Mouse (Mus musculus): ENCODE results near the gene Npw. TPM values are rescaled to one million over a fixed set of nuclear protein-coding genes. Genes with fewer than 3 reads are reported as not detected.

Npw gene
- polyA plus RNA-seq, 1 experiment from 2014 or later = 0.80 TPM

- no peak for ATAC-seq (ENCODE audit: low FRiP score, low read depth)
- Histone ChIP-seq H3K9ac (peak overlapping the region; percentile 13; the same call in 1 of the 2 replicates), H3K27me3 (0 out of 2 replicates have a peak, but pooled peaks cover 3% of the 10 kb centered on the region), H3K4me1 (peaks cover 64% of the 10 kb centered on the region), H3K4me2 (replicated peaks) (peak overlapping the region; percentile 14; the same call in 1 of the 2 replicates), H3K27ac (no peak overlapping the region), H3K9me3 (no peaks in the 10 kb centered on the region), H3K4me3 (peak overlapping the region; percentile 1; the same call in 1 of the 2 replicates), H3K36me3 (peaks cover 46% of the 10 kb centered on the region)
- 85% methylated on average over 11 of the region's 11 CpGs for WGBS
Measured at GRCm38 (mm10) chr17:24647493-24647892, 10.8 kb downstream of the Npw start.

DNA sequence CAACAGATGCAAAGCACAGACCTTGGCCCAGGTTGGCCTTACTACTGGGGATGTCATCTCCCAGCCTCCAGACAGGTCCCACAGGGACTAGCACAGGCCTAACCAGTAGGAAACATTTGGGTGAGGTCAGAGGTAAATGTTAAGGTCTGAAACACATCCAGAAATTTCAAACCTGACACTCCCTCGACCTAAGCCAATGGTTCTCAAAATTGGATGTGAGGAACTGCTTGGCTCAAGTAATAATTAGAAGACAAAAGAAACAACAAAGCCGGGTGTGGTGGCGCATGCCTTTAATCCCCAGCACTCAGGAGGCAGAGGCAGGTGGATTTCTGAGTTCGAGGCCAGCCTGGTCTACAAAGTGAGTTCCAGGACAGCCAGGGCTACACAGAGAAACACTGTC lies 11.9 kb downstream of the Npw start:
- 82% methylated on average over 4 of the region's 4 CpGs for WGBS

GRCm38 (mm10) chr17:24645916-24646315 lies 12.3 kb downstream of the Npw start:
- Histone ChIP-seq H3K27ac (no peak overlapping the region), H3K4me1 (peaks cover 64% of the 10 kb centered on the region)

More for the DNA sequence above, 11.9 kb downstream of the Npw start:
- no peak overlapping the region for H3K9ac ChIP-seq
- H3K4me2 ChIP-seq (replicated peaks) = no peak overlapping the region
- no peak overlapping the region for H3K4me3 ChIP-seq
- 0 out of 2 replicates have a peak, but pooled peaks cover 3% of the 10 kb centered on the region for H3K27me3 ChIP-seq
- ATAC-seq (ENCODE audit: low FRiP score, low read depth) = no peak
- H3K27ac ChIP-seq = 0 out of 2 replicates have a peak overlapping the region, but pooled peaks have one; percentile 10
- H3K36me3 ChIP-seq = peaks cover 56% of the 10 kb centered on the region
- H3K9me3 ChIP-seq = no peaks in the 10 kb centered on the region
- peaks cover 64% of the 10 kb centered on the region for H3K4me1 ChIP-seq

DNA sequence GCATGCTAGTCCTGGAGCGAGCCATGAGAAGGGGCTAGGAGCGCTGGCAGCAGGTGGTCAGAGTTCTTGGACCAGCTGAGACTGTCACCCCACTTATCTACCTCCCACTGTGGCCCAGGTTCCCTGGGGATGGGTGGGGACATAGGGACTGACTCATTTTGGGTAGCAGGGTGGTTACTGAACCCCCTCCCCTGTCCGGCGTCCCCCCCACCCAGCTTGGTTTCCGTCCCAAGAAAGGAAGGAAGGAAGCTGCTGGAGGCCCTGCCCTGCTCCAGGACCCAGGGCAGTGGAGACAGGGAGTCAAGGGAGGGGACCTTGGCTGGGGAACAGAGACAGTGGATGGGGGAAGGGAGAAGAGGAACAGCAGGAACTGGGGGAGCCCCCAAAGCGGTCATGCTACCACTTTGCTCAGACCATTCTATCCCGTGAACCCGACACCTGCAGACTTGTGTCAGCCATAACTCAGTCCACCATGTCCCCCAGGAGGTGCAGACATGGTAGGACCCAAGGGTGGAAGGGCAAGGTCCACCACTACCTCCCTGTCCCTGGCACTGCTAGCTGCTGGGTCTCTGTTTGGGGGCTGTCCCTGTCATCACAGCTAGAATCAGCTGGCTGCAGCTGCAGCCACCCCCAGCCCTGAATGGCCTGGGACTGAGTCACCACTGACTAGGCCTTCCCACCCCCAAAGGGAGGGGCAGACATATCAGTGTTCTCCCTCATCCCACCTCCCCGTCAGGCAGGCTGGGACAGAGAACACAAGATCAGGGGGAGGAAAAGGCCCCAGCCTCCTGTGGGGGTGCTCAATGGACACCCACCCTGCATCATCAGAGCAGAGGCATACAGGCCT lies 13.2 kb downstream of the Npw start:
- Histone ChIP-seq H3K36me3 (peaks cover 67% of the 10 kb centered on the region), H3K4me1 (peaks cover 67% of the 10 kb centered on the region), H3K4me3 (no peak overlapping the region), H3K27me3 (no peaks in the 10 kb centered on the region), H3K27ac (peak overlapping the region; percentile 72; the same call in 1 of the 2 replicates), H3K4me2 (replicated peaks) (peak overlapping the region; percentile 16; the same call in 1 of the 2 replicates), H3K9ac (peak overlapping the region; percentile 59), H3K9me3 (no peaks in the 10 kb centered on the region)
- ATAC-seq (ENCODE audit: low FRiP score, low read depth) = no peak
- 80% methylated on average over 9 of the region's 9 CpGs for WGBS

More at GRCm38 (mm10) chr17:24645916-24646315, 12.3 kb downstream of the Npw start:
- Histone ChIP-seq H3K9ac (no peak overlapping the region), H3K4me2 (replicated peaks) (no peak overlapping the region), H3K4me3 (no peak overlapping the region), H3K27me3 (no peaks in the 10 kb centered on the region), H3K36me3 (peaks cover 58% of the 10 kb centered on the region), H3K9me3 (no peaks in the 10 kb centered on the region)
- no peak for ATAC-seq (ENCODE audit: low FRiP score, low read depth)
- 72% methylated on average over 3 of the region's 3 CpGs for WGBS

- Histone ChIP-seq H3K4me1 (peaks cover 71% of the 10 kb centered on the region), H3K27me3 (no peaks in the 10 kb centered on the region), H3K9ac (peak overlapping the region; percentile 59), H3K9me3 (no peaks in the 10 kb centered on the region), H3K4me3 (no peak overlapping the region), H3K4me2 (replicated peaks) (peak overlapping the region; percentile 16; the same call in 1 of the 2 replicates), H3K36me3 (peaks cover 67% of the 10 kb centered on the region), H3K27ac (peak overlapping the region; percentile 72)
- WGBS = 34% methylated on average over 7 of the region's 7 CpGs
- no peak for ATAC-seq (ENCODE audit: low FRiP score, low read depth)
Measured at GRCm38 (mm10) chr17:24644030-24644715, 14.1 kb downstream of the Npw start.

DNA sequence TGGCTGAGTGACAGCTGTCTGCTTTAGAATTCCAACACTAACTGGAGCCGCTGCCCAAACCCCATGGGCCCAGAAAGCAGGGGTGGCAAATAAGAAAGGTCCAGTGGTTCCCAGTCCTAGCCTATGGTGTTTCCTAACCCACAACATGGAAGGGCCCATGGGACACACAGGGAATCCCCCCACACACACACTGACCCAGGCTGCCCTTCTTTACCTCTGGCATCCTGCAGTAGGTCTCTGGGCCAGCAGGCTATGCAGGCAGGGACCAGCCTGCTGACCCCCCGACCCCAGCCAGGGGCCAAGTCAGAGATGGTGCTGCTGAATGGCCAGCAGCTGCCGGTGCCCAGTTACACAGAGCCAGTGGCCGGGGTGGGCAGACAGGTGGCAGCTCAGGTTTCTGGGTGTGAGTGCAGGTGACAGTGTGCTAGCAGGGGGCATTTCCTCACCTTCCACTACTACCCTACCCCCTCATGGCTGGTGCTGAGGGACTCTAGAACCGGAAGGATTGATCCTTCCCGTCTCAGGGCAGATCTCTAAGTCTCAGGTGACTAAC lies 15.4 kb downstream of the Npw start:
- Histone ChIP-seq H3K36me3 (peaks cover 74% of the 10 kb centered on the region), H3K9ac (0 out of 2 replicates have a peak overlapping the region, but pooled peaks have one; percentile 8), H3K9me3 (no peaks in the 10 kb centered on the region), H3K27me3 (no peaks in the 10 kb centered on the region), H3K4me1 (peaks cover 70% of the 10 kb centered on the region), H3K27ac (no peak overlapping the region), H3K4me2 (replicated peaks) (no peak overlapping the region), H3K4me3 (no peak overlapping the region)
- no peak for ATAC-seq (ENCODE audit: low FRiP score, low read depth)
- WGBS = 63% methylated on average over 6 of the region's 6 CpGs

DNA sequence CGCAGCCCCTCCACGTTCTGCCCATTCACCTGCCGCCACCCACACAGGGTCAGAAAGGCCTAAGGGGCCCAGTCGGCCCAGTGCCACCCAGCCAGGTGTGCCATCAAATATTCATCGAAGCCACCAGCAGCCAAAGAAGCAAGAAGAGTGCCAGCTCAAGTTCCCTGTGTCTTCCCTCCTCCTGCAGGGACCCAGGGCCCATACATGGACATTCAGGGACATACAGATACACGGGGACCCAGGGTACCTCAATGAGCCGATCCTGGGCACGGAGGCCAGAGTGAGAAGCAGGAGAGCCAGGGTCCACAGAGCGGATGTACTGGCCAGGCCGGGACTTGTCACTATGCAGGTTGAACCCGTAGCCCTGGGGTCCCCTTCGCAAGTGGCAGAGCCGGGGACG lies 16.3 kb downstream of the Npw start:
- H3K4me3 ChIP-seq = no peak overlapping the region
- 91% methylated on average over 14 of the region's 14 CpGs for WGBS
- ATAC-seq (ENCODE audit: low FRiP score, low read depth) = no peak
- H3K9ac ChIP-seq = no peak overlapping the region
- no peak overlapping the region for H3K4me2 ChIP-seq (replicated peaks)
- H3K27me3 ChIP-seq = no peaks in the 10 kb centered on the region
- peaks cover 62% of the 10 kb centered on the region for H3K4me1 ChIP-seq
- peaks cover 69% of the 10 kb centered on the region for H3K36me3 ChIP-seq
- H3K9me3 ChIP-seq = no peaks in the 10 kb centered on the region
- H3K27ac ChIP-seq = no peak overlapping the region

- Histone ChIP-seq H3K4me2 (replicated peaks) (no peak overlapping the region), H3K4me1 (peaks cover 56% of the 10 kb centered on the region), H3K27me3 (no peaks in the 10 kb centered on the region), H3K27ac (peak overlapping the region; percentile 97), H3K9me3 (no peaks in the 10 kb centered on the region), H3K36me3 (peaks cover 55% of the 10 kb centered on the region), H3K9ac (no peak overlapping the region; the same call in 1 of the 2 replicates), H3K4me3 (no peak overlapping the region)
- ATAC-seq (ENCODE audit: low FRiP score, low read depth) = no peak
- WGBS = 96% methylated on average over 15 of the region's 15 CpGs
Measured at GRCm38 (mm10) chr17:24640581-24640980, 17.7 kb downstream of the Npw start.

DNA sequence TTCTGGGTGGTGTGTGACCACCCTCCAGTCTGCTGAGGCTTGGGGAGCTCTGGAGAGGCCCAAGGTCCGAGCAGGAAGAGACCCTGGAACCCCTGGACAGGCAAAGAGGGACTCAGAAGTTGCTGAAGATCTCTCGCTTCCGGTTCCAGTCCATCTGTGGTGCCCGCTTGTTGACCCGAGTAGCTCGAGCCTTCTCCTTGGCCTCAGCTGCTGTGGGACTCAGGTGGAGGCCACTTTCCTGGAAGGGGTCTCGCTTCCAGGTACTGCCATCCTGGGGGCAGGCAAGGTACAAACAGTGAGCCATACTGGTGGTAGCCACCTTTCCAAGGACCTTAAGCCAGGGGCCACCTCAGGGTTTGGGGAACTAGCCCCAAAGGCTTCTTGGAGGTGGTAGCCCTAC lies 18.1 kb downstream of the Npw start:
- WGBS = 81% methylated on average over 7 of the region's 7 CpGs
- peaks cover 52% of the 10 kb centered on the region for H3K36me3 ChIP-seq
- peaks cover 51% of the 10 kb centered on the region for H3K4me1 ChIP-seq

DNA sequence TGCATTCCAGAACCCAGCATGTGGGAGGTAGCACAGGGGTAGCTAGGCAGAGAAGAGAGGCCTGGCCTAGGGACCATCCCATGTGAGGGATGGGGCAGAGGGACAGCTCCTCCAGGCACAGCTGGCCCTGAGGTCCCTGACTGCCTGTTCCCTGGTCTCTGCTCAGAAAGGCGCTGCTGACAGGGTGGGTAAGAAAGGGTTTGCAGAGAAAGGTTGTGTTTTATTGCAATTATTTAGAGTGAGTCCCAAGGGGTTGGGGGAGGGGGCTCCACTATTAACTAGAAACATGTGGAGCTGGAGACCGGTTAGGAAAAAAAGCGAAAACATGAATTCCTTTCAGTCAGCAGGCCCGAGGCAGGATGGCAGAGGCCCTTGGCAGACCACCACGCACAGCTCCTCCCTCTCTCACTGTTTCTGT lies 18.7 kb downstream of the Npw start:
- peak overlapping the region; percentile 53 for H3K9ac ChIP-seq
- no peaks in the 10 kb centered on the region for H3K9me3 ChIP-seq
- no peaks in the 10 kb centered on the region for H3K27me3 ChIP-seq
- peak overlapping the region; percentile 53 for H3K4me2 ChIP-seq (replicated peaks)
- peaks cover 46% of the 10 kb centered on the region for H3K4me1 ChIP-seq
- peak; percentile 85 for ATAC-seq (ENCODE audit: low FRiP score, low read depth)
- WGBS = 9% methylated on average over 5 of the region's 5 CpGs
- H3K27ac ChIP-seq = peak overlapping the region; percentile 97
- H3K36me3 ChIP-seq = peaks cover 49% of the 10 kb centered on the region
- peak overlapping the region; percentile 20 for H3K4me3 ChIP-seq

More for the DNA sequence above, 18.1 kb downstream of the Npw start:
- H3K9ac ChIP-seq = peak overlapping the region; percentile 53
- peak overlapping the region; percentile 53 for H3K4me2 ChIP-seq (replicated peaks)
- no peak overlapping the region for H3K4me3 ChIP-seq
- H3K27ac ChIP-seq = peak overlapping the region; percentile 97
- ATAC-seq (ENCODE audit: low FRiP score, low read depth) = no peak
- no peaks in the 10 kb centered on the region for H3K9me3 ChIP-seq
- H3K27me3 ChIP-seq = no peaks in the 10 kb centered on the region

DNA sequence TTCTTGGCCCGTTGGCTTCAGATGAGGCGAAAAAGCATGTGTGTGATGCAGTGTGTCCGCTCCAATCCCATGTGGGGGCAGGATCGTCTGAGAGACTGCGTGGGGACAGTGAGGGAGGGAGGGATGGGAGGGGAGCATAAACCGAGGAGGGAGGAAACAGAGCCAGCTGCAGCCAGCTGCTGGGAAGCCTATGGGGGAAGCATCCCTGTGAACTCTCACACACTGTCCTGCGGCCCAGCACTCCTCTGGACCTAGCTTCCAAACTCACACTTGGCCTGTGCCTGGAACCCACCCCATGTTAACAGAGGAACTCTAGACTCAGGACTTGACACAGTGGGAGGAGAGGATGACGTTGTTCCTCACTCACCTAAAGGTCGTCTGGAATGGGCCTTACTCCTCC lies 19.4 kb downstream of the Npw start:
- H3K4me2 ChIP-seq (replicated peaks) = peak overlapping the region; percentile 53
- peak; percentile 18; the same call in 1 of the 2 replicates for ATAC-seq (ENCODE audit: low FRiP score, low read depth)
- H3K27me3 ChIP-seq = no peaks in the 10 kb centered on the region
- peak overlapping the region; percentile 97 for H3K27ac ChIP-seq
- H3K9ac ChIP-seq = peak overlapping the region; percentile 53; the same call in 1 of the 2 replicates
- H3K36me3 ChIP-seq = peaks cover 42% of the 10 kb centered on the region
- H3K4me1 ChIP-seq = peaks cover 41% of the 10 kb centered on the region
- no peaks in the 10 kb centered on the region for H3K9me3 ChIP-seq
- H3K4me3 ChIP-seq = peak overlapping the region; percentile 20; the same call in 1 of the 2 replicates
- 33% methylated on average over 9 of the region's 9 CpGs for WGBS

All from limb, embryonic 13.5 days (tissue).